Comparison of ENCODE assay signal across 8 mouse cellular contexts in the genomic region with DNA sequence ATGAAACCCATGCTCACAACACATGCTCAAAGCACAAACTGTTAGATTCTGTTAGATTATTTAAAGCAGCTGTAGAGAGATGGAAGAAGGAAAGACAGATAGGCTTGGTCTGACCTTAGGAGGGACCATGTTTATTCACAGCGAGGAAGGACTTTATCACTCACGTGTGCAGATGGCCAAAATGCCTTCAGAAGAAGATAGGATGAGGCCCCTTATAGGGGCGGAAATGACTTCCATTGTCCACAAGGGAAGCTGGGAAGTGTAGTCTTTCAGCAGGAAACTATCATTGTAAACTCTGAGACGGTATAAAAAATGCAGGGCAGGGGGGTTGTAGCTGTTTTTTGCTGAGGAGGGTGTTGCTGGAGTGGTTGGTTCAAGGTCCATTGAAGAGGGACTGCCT. TPM values are rescaled to one million over a fixed set of nuclear protein-coding genes. Genes with fewer than 3 reads are reported as not detected.
A peak's percentile ranks its signal among the peaks of the same experiment; 100 is the strongest.
DNase-seq lines count a peak whose midpoint lies in the region; ATAC-seq lines count a peak whose summit lies in the region.

A gene (minus strand): TSS at position 199 of the 400 bp plus-strand sequence.

- no peaks in the 10 kb centered on the region for H3K9me3 ChIP-seq in forebrain, embryonic 12.5 days
- H3K9me3 ChIP-seq in forebrain, embryonic 13.5 days (replicated peaks), result no peaks in the 10 kb centered on the region
- no peaks in the 10 kb centered on the region for H3K9me3 ChIP-seq in heart, embryonic 15.5 days (replicated peaks)
- no peaks in the 10 kb centered on the region for H3K9me3 ChIP-seq in limb, embryonic 13.5 days
- H3K9me3 ChIP-seq in midbrain, embryonic 16.5 days (replicated peaks; ENCODE audit: control insufficient read depth, low read length, poor library complexity, severe bottlenecking), result no peaks in the 10 kb centered on the region

- DNase-seq in adrenal gland, postnatal 36 days, result peak in 1 of 2 experiments; percentile 23
- no peak for DNase-seq in cerebellum, adult 9-11 months
- DNase-seq in cerebellum, postnatal 10 days, result no peak

- H3K9ac ChIP-seq in forebrain, embryonic 12.5 days, result no peak within 1 kb of the TSS
- no peak within 1 kb of the TSS for H3K9ac ChIP-seq in forebrain, embryonic 13.5 days
- peak within 1 kb of the TSS; percentile 50 for H3K9ac ChIP-seq in heart, embryonic 15.5 days
- no peak within 1 kb of the TSS for H3K9ac ChIP-seq in limb, embryonic 13.5 days
- no peak within 1 kb of the TSS for H3K9ac ChIP-seq in midbrain, embryonic 16.5 days (ENCODE audit: low read depth, low read length)

- 68% methylated on average over 4 of the region's 4 CpGs for WGBS in forebrain, embryonic 12.5 days
- WGBS in forebrain, embryonic 13.5 days, result 76% methylated on average over 4 of the region's 4 CpGs
- WGBS in heart, embryonic 15.5 days, result 15% methylated on average over 4 of the region's 4 CpGs
- 54% methylated on average over 4 of the region's 4 CpGs for WGBS in limb, embryonic 13.5 days
- 64% methylated on average over 4 of the region's 4 CpGs for WGBS in midbrain, embryonic 16.5 days

- peak within 1 kb of the TSS; percentile 2; the same call in 1 of the 2 replicates for H3K4me2 ChIP-seq in forebrain, embryonic 12.5 days
- H3K4me2 ChIP-seq in forebrain, embryonic 13.5 days, result no peak within 1 kb of the TSS
- peak within 1 kb of the TSS; percentile 67 for H3K4me2 ChIP-seq in heart, embryonic 15.5 days
- peak within 1 kb of the TSS; percentile 48 for H3K4me2 ChIP-seq in limb, embryonic 13.5 days (replicated peaks)
- H3K4me2 ChIP-seq in midbrain, embryonic 16.5 days (ENCODE audit: low read length), result 0 out of 2 replicates have a peak within 1 kb of the TSS, but pooled peaks have one; percentile 4

- ATAC-seq in forebrain, embryonic 12.5 days (ENCODE audit: low FRiP score), result no peak
- ATAC-seq in forebrain, embryonic 13.5 days, result no peak
- ATAC-seq in heart, embryonic 15.5 days (replicated peaks; ENCODE audit: insufficient number of reproducible peaks, insufficient read depth, low FRiP score, low read depth), result peak; percentile 73
- peak; percentile 48; the same call in 1 of the 2 replicates for ATAC-seq in limb, embryonic 13.5 days (ENCODE audit: low FRiP score, low read depth)
- no peak for ATAC-seq in midbrain, embryonic 16.5 days

- H3K4me1 ChIP-seq in forebrain, embryonic 12.5 days, result no peaks in the 10 kb centered on the region
- no peaks in the 10 kb centered on the region for H3K4me1 ChIP-seq in forebrain, embryonic 13.5 days
- H3K4me1 ChIP-seq in heart, embryonic 15.5 days (replicated peaks), result peaks cover 27% of the 10 kb centered on the region
- H3K4me1 ChIP-seq in limb, embryonic 13.5 days, result peaks cover 8% of the 10 kb centered on the region; the same call in 1 of the 2 replicates
- no peaks in the 10 kb centered on the region for H3K4me1 ChIP-seq in midbrain, embryonic 16.5 days (ENCODE audit: control insufficient read depth, insufficient read depth, low read length)

- H3K27ac ChIP-seq in forebrain, embryonic 12.5 days, result no peak within 1 kb of the TSS
- no peak within 1 kb of the TSS for H3K27ac ChIP-seq in forebrain, embryonic 13.5 days
- peak within 1 kb of the TSS; percentile 88 for H3K27ac ChIP-seq in heart, embryonic 15.5 days
- 0 out of 2 replicates have a peak within 1 kb of the TSS, but pooled peaks have one; percentile 28 for H3K27ac ChIP-seq in limb, embryonic 13.5 days
- H3K27ac ChIP-seq in midbrain, embryonic 16.5 days (ENCODE audit: low read length), result no peak within 1 kb of the TSS

- H3K27me3 ChIP-seq in forebrain, embryonic 12.5 days, result no peaks in the 10 kb centered on the region
- no peaks in the 10 kb centered on the region for H3K27me3 ChIP-seq in forebrain, embryonic 13.5 days
- H3K27me3 ChIP-seq in heart, embryonic 15.5 days, result no peaks in the 10 kb centered on the region
- H3K27me3 ChIP-seq in limb, embryonic 13.5 days, result no peaks in the 10 kb centered on the region
- H3K27me3 ChIP-seq in midbrain, embryonic 16.5 days (ENCODE audit: control insufficient read depth, insufficient read depth, low read depth, low read length), result no peaks in the 10 kb centered on the region

- no peak within 1 kb of the TSS for H3K4me3 ChIP-seq in forebrain, embryonic 12.5 days (replicated peaks)
- H3K4me3 ChIP-seq in forebrain, embryonic 13.5 days, result no peak within 1 kb of the TSS
- H3K4me3 ChIP-seq in heart, embryonic 15.5 days, result peak within 1 kb of the TSS; percentile 46
- H3K4me3 ChIP-seq in limb, embryonic 13.5 days, result peak within 1 kb of the TSS; percentile 31
- H3K4me3 ChIP-seq in midbrain, embryonic 16.5 days (ENCODE audit: low read depth, low read length), result no peak within 1 kb of the TSS

- no peaks in the 10 kb centered on the region for H3K36me3 ChIP-seq in forebrain, embryonic 12.5 days (replicated peaks)
- no peaks in the 10 kb centered on the region for H3K36me3 ChIP-seq in forebrain, embryonic 13.5 days (ENCODE audit: poor library complexity, severe bottlenecking)
- H3K36me3 ChIP-seq in heart, embryonic 15.5 days, result peaks cover 5% of the 10 kb centered on the region; the same call in 1 of the 2 replicates
- no peaks in the 10 kb centered on the region for H3K36me3 ChIP-seq in limb, embryonic 13.5 days
- H3K36me3 ChIP-seq in midbrain, embryonic 16.5 days (ENCODE audit: control insufficient read depth, insufficient read depth, low read length), result no peaks in the 10 kb centered on the region

RNA-seq across cellular contexts. Expression of the gene that starts here (rescaled TPM):
- 9.0 and 9.4 TPM in 2 replicates for polyA plus RNA-seq in forebrain, embryonic 12.5 days (2016; fragmentation: Nextera tagmentation; extraction: Ambion mirVana)
- 8.5 and 9.7 TPM in 2 replicates for polyA plus RNA-seq in forebrain, embryonic 13.5 days (2015; fragmentation: Nextera tagmentation; extraction: Ambion mirVana)
- 10 to 100 TPM; 40.1 to 67.1 TPM for total RNA-seq in adrenal gland, postnatal 36 days (2021)
- 70.3 and 70.6 TPM in 2 replicates for polyA plus RNA-seq in heart, embryonic 15.5 days (2015; fragmentation: Nextera tagmentation; extraction: Ambion mirVana)
- 25.7 and 28.2 TPM in 2 replicates for polyA plus RNA-seq in limb, embryonic 13.5 days (2015; fragmentation: Nextera tagmentation; extraction: Ambion mirVana)
- 14.1 and 16.1 TPM in 2 replicates for polyA plus RNA-seq in midbrain, embryonic 16.5 days (2015; fragmentation: Nextera tagmentation; extraction: Ambion mirVana)

Comparison
In these comparisons a context has a peak if more than half of its experiments do, and no peak if none do; other contexts are left out.
1. ATAC-seq: peak in heart, embryonic 15.5 days (single experiment) and limb, embryonic 13.5 days (single experiment); none in forebrain, embryonic 12.5 days (single experiment), forebrain, embryonic 13.5 days (single experiment) and midbrain, embryonic 16.5 days (single experiment).
2. H3K27ac ChIP-seq: peak in heart, embryonic 15.5 days (single experiment) and limb, embryonic 13.5 days (single experiment); none in forebrain, embryonic 12.5 days (single experiment), forebrain, embryonic 13.5 days (single experiment) and midbrain, embryonic 16.5 days (single experiment).
3. H3K4me3 ChIP-seq: peak in heart, embryonic 15.5 days (single experiment) and limb, embryonic 13.5 days (single experiment); none in forebrain, embryonic 12.5 days (single experiment), forebrain, embryonic 13.5 days (single experiment) and midbrain, embryonic 16.5 days (single experiment).